Mouse (Mus musculus) stomach, embryonic 16.5 days (tissue): ENCODE results near the gene Rab33b. TPM values are rescaled to one million over a fixed set of nuclear protein-coding genes. Genes with fewer than 3 reads are reported as not detected.
A peak's percentile ranks its signal among the peaks of the same experiment; 100 is the strongest.

Experiments
- ATAC-seq: fragments of 200-750 bp; cut with Nextera tagmentation; 2 replicates; pipeline ENCODE4 v1.8.0; 2017; ENCODE audit warnings: moderate number of reproducible peaks, moderate TSS enrichment; ENCODE audit not compliant: insufficient read depth, low FRiP score
- H3K27ac ChIP-seq: fragments of 300-500 bp; sonication (generic); 2 replicates; pipeline ENCODE4 v1.5.1; 2014; ENCODE audit warnings: low read length
- H3K27me3 ChIP-seq: fragments of 300-500 bp; sonication (generic); 2 replicates; pipeline ENCODE4 v1.6.1; 2014; ENCODE audit warnings: low read length, control low read depth, mixed read lengths; ENCODE audit not compliant: control insufficient read depth, insufficient read depth
- H3K36me3 ChIP-seq: fragments of 300-500 bp; sonication (generic); 2 replicates; pipeline ENCODE4 v1.6.1; 2014; ENCODE audit warnings: low read length; ENCODE audit not compliant: control insufficient read depth, insufficient read depth
- H3K4me1 ChIP-seq: fragments of 300-500 bp; sonication (generic); 2 replicates; pipeline ENCODE4 v1.6.1; 2014; ENCODE audit warnings: low read length, control low read depth, mixed read lengths; ENCODE audit not compliant: control insufficient read depth, insufficient read depth
- H3K4me2 ChIP-seq: fragments of 300-500 bp; sonication (generic); 2 replicates; pipeline ENCODE4 v1.6.1; 2014; ENCODE audit warnings: low read depth, low read length, mixed read lengths
- H3K4me3 ChIP-seq: fragments of 300-500 bp; sonication (generic); replicated peaks from 2 replicates; pipeline ENCODE4 v1.5.1; 2014; ENCODE audit warnings: mild to moderate bottlenecking, low read length
- H3K9ac ChIP-seq: fragments of 300-500 bp; sonication (generic); 2 replicates; pipeline ENCODE4 v1.6.1; 2014; ENCODE audit warnings: low read length
- H3K9me3 ChIP-seq: fragments of 300-500 bp; sonication (generic); replicated peaks from 2 replicates; pipeline ENCODE4 v1.6.1; 2016; ENCODE audit warnings: low read length, control low read depth; ENCODE audit not compliant: control insufficient read depth
- WGBS: fragments of 180-500 bp; shearing (Covaris S2); extraction: QIAGEN DNeasy Blood & Tissue Kit; methylation state at CpG from one replicate; pipeline ENCODE4 v1.1.7; 2014; 5-methylcytosine and 5-hydroxymethylcytosine counted together
- polyA plus RNA-seq: library from polyadenylated mRNA; unstranded; fragments of >200 nt; fragmentation: Nextera tagmentation; extraction: Ambion mirVana; gene quantifications from 2 replicates; pipeline ENCODE4 v1.2.1, GENCODE M21; 2015

Rab33b gene
- polyA plus RNA-seq, 1 experiment from 2014 or later: 24.8 TPM

- H3K4me3 ChIP-seq: no peak overlapping the region
- H3K4me1 ChIP-seq: no peaks in the 10 kb centered on the region
- no peak for ATAC-seq
- 80% methylated on average over 4 of the region's 4 CpGs for WGBS
- H3K36me3 ChIP-seq: no peaks in the 10 kb centered on the region
- H3K4me2 ChIP-seq: no peak overlapping the region
- H3K9me3 ChIP-seq: no peaks in the 10 kb centered on the region
- no peak overlapping the region for H3K9ac ChIP-seq
- no peaks in the 10 kb centered on the region for H3K27me3 ChIP-seq
- H3K27ac ChIP-seq: no peak overlapping the region
Observed at GRCm38 (mm10) chr3:51499876-51500275, 16.2 kb downstream of the Rab33b start.

- no peak overlapping the region for H3K27ac ChIP-seq
- no peak overlapping the region for H3K9ac ChIP-seq
- no peak overlapping the region for H3K4me3 ChIP-seq
- no peak for ATAC-seq
- WGBS: 76% methylated on average over 11 of the region's 11 CpGs
- no peak overlapping the region for H3K4me2 ChIP-seq
- H3K9me3 ChIP-seq: no peaks in the 10 kb centered on the region
- no peaks in the 10 kb centered on the region for H3K4me1 ChIP-seq
- no peaks in the 10 kb centered on the region for H3K36me3 ChIP-seq
- no peaks in the 10 kb centered on the region for H3K27me3 ChIP-seq
Observed at GRCm38 (mm10) chr3:51504385-51504952, 20.7 kb downstream of the Rab33b start.

- ATAC-seq: no peak
- 61% methylated on average over 19 of the region's 19 CpGs for WGBS
- H3K4me3 ChIP-seq: no peak overlapping the region
- H3K36me3 ChIP-seq: no peaks in the 10 kb centered on the region
- no peaks in the 10 kb centered on the region for H3K27me3 ChIP-seq
- no peak overlapping the region for H3K27ac ChIP-seq
- no peak overlapping the region for H3K9ac ChIP-seq
- no peaks in the 10 kb centered on the region for H3K9me3 ChIP-seq
- no peaks in the 10 kb centered on the region for H3K4me1 ChIP-seq
- H3K4me2 ChIP-seq: no peak overlapping the region
Observed at GRCm38 (mm10) chr3:51505465-51505864, 21.7 kb downstream of the Rab33b start.

GRCm38 (mm10) chr3:51510903-51511302, 27.2 kb downstream of the Rab33b start:
- H3K9me3 ChIP-seq: no peaks in the 10 kb centered on the region
- peak; percentile 47 for ATAC-seq
- H3K4me2 ChIP-seq: peak overlapping the region; percentile 51
- no peak overlapping the region for H3K27ac ChIP-seq
- no peaks in the 10 kb centered on the region for H3K27me3 ChIP-seq
- WGBS: 29% methylated on average over 8 of the region's 8 CpGs
- H3K4me3 ChIP-seq: peak overlapping the region; percentile 31
- H3K4me1 ChIP-seq: no peaks in the 10 kb centered on the region
- peak overlapping the region; percentile 48 for H3K9ac ChIP-seq
- 0 out of 2 replicates have a peak, but pooled peaks cover 4% of the 10 kb centered on the region for H3K36me3 ChIP-seq

GRCm38 (mm10) chr3:51511983-51512382, 28.3 kb downstream of the Rab33b start:
- Histone ChIP-seq H3K27ac (no peak overlapping the region), H3K4me1 (no peaks in the 10 kb centered on the region), H3K9ac (no peak overlapping the region), H3K4me3 (no peak overlapping the region), H3K4me2 (no peak overlapping the region), H3K9me3 (no peaks in the 10 kb centered on the region), H3K36me3 (0 out of 2 replicates have a peak, but pooled peaks cover 4% of the 10 kb centered on the region), H3K27me3 (no peaks in the 10 kb centered on the region)
- WGBS: 93% methylated on average over 5 of the region's 5 CpGs
- no peak for ATAC-seq

- H3K27ac ChIP-seq: no peak overlapping the region
Observed at GRCm38 (mm10) chr3:51517467-51517866, 33.7 kb downstream of the Rab33b start.

GRCm38 (mm10) chr3:51517878-51518762, 34.4 kb downstream of the Rab33b start:
- 67% methylated on average over 12 of the region's 12 CpGs for WGBS
- H3K27me3 ChIP-seq: no peaks in the 10 kb centered on the region
- no peaks in the 10 kb centered on the region for H3K9me3 ChIP-seq
- 0 out of 2 replicates have a peak overlapping the region, but pooled peaks have one; percentile 13 for H3K4me2 ChIP-seq
- no peaks in the 10 kb centered on the region for H3K36me3 ChIP-seq
- H3K4me1 ChIP-seq: no peaks in the 10 kb centered on the region
- peak; percentile 42; the same call in 1 of the 2 replicates for ATAC-seq
- no peak overlapping the region for H3K4me3 ChIP-seq
- no peak overlapping the region for H3K9ac ChIP-seq
- peak overlapping the region; percentile 69 for H3K27ac ChIP-seq

More at GRCm38 (mm10) chr3:51517467-51517866, 33.7 kb downstream of the Rab33b start:
- 0 out of 2 replicates have a peak, but pooled peaks have one; percentile 41 for ATAC-seq
- Histone ChIP-seq H3K4me2 (no peak overlapping the region), H3K36me3 (no peaks in the 10 kb centered on the region), H3K27me3 (no peaks in the 10 kb centered on the region), H3K4me1 (no peaks in the 10 kb centered on the region), H3K4me3 (no peak overlapping the region), H3K9ac (no peak overlapping the region), H3K9me3 (no peaks in the 10 kb centered on the region)
- WGBS: 69% methylated on average over 4 of the region's 4 CpGs

GRCm38 (mm10) chr3:51518763-51519121, 35.0 kb downstream of the Rab33b start:
- peak; percentile 48; the same call in 1 of the 2 replicates for ATAC-seq
- Histone ChIP-seq H3K9me3 (no peaks in the 10 kb centered on the region), H3K27me3 (no peaks in the 10 kb centered on the region), H3K9ac (no peak overlapping the region), H3K27ac (peak overlapping the region; percentile 69), H3K36me3 (peaks cover 6% of the 10 kb centered on the region), H3K4me1 (no peaks in the 10 kb centered on the region), H3K4me3 (no peak overlapping the region), H3K4me2 (0 out of 2 replicates have a peak overlapping the region, but pooled peaks have one; percentile 13)
- WGBS: 58% methylated on average over 8 of the region's 8 CpGs

GRCm38 (mm10) chr3:51521262-51521661, 37.5 kb downstream of the Rab33b start:
- H3K27ac ChIP-seq: no peak overlapping the region
- peaks cover 8% of the 10 kb centered on the region for H3K36me3 ChIP-seq
- H3K9ac ChIP-seq: no peak overlapping the region
- H3K4me3 ChIP-seq: no peak overlapping the region
- no peak for ATAC-seq
- no peaks in the 10 kb centered on the region for H3K4me1 ChIP-seq
- 85% methylated on average over 14 of the region's 14 CpGs for WGBS
- H3K27me3 ChIP-seq: no peaks in the 10 kb centered on the region
- H3K4me2 ChIP-seq: no peak overlapping the region
- H3K9me3 ChIP-seq: no peaks in the 10 kb centered on the region
